Mouse (Mus musculus) gastrocnemius, adult 18-20 months (tissue): ENCODE data around the gene Gna14. TPM values are rescaled to one million over a fixed set of nuclear protein-coding genes. Genes with fewer than 3 reads are reported as not detected.

Source experiments
- DNase-seq: peaks from one replicate; pipeline ENCODE4 v3.0.0; 2021; ENCODE audit warnings: low spot score
- total RNA-seq, 2 experiments: library from RNA; stranded (reverse); gene quantifications; 2 replicates each; pipeline ENCODE4 v1.2.3; 2021

Gna14 gene
- total RNA-seq, 2 experiments from 2014 or later: 0.64 to 1.5 TPM

- no peak for DNase-seq
Measured at GRCm38 (mm10) chr19:16450824-16451223, 15.3 kb downstream of the Gna14 start.

GRCm38 (mm10) chr19:16456181-16456580 lies 20.6 kb downstream of the Gna14 start:
- DNase-seq: no peak

GRCm38 (mm10) chr19:16457127-16457526 lies 21.6 kb downstream of the Gna14 start:
- no peak for DNase-seq

GRCm38 (mm10) chr19:16459317-16459716 lies 23.8 kb downstream of the Gna14 start:
- DNase-seq: no peak

- DNase-seq: no peak
Measured at GRCm38 (mm10) chr19:16460292-16460691, 24.7 kb downstream of the Gna14 start.

- no peak for DNase-seq
Measured at GRCm38 (mm10) chr19:16460831-16461230, 25.3 kb downstream of the Gna14 start.

GRCm38 (mm10) chr19:16462461-16462860 lies 26.9 kb downstream of the Gna14 start:
- no peak for DNase-seq

- no peak for DNase-seq
Measured at GRCm38 (mm10) chr19:16464730-16465129, 29.2 kb downstream of the Gna14 start.

GRCm38 (mm10) chr19:16468756-16469374 lies 33.3 kb downstream of the Gna14 start:
- DNase-seq: no peak

GRCm38 (mm10) chr19:16472655-16473054 lies 37.1 kb downstream of the Gna14 start:
- no peak for DNase-seq

GRCm38 (mm10) chr19:16477314-16477946 lies 41.9 kb downstream of the Gna14 start:
- DNase-seq: no peak

GRCm38 (mm10) chr19:16478186-16478607 lies 42.6 kb downstream of the Gna14 start:
- no peak for DNase-seq

- no peak for DNase-seq
Measured at GRCm38 (mm10) chr19:16482047-16482446, 46.5 kb downstream of the Gna14 start.

- no peak for DNase-seq
Measured at GRCm38 (mm10) chr19:16484237-16484636, 48.7 kb downstream of the Gna14 start.

GRCm38 (mm10) chr19:16484671-16485070 lies 49.1 kb downstream of the Gna14 start:
- no peak for DNase-seq

- DNase-seq: no peak
Measured at GRCm38 (mm10) chr19:16490756-16491155, 55.2 kb downstream of the Gna14 start.

- DNase-seq: no peak
Measured at GRCm38 (mm10) chr19:16491497-16491896, 55.9 kb downstream of the Gna14 start.

- no peak for DNase-seq
Measured at GRCm38 (mm10) chr19:16492453-16492852, 56.9 kb downstream of the Gna14 start.

GRCm38 (mm10) chr19:16494816-16495516 lies 59.4 kb downstream of the Gna14 start:
- no peak for DNase-seq

- DNase-seq: no peak
Measured at GRCm38 (mm10) chr19:16496016-16496415, 60.5 kb downstream of the Gna14 start.

- DNase-seq: no peak
Measured at GRCm38 (mm10) chr19:16502054-16502453, 66.5 kb downstream of the Gna14 start.

GRCm38 (mm10) chr19:16506711-16507364 lies 71.3 kb downstream of the Gna14 start:
- DNase-seq: no peak
